Mouse (Mus musculus) cerebellum, adult 2 months (tissue): ENCODE measurements around the gene Acadl. TPM values are rescaled to one million over a fixed set of nuclear protein-coding genes. Genes with fewer than 3 reads are reported as not detected.

Source experiments
- DNase-seq, 2 experiments: peaks; one replicate each; pipeline ENCODE4 v3.0.0; 2021
- H3K27ac ChIP-seq: fragments of 200-500 bp; 2 replicates; pipeline ENCODE4 v1.5.1; 2012; ENCODE audit warnings: low read length, control low read depth, inconsistent platforms; ENCODE audit not compliant: insufficient read depth
- H3K27me3 ChIP-seq: fragments of 200-500 bp; 2 replicates; pipeline ENCODE4 v1.6.1; 2012; ENCODE audit warnings: inconsistent platforms, mild to moderate bottlenecking, low read length, moderate library complexity; ENCODE audit not compliant: control insufficient read depth, insufficient read depth
- H3K4me1 ChIP-seq: fragments of 200-500 bp; 2 replicates; pipeline ENCODE4 v1.6.1; 2011; ENCODE audit warnings: low read length; ENCODE audit not compliant: control insufficient read depth, insufficient read depth
- H3K4me3 ChIP-seq: fragments of 200-500 bp; replicated peaks from 2 replicates; pipeline ENCODE3; 2011; ENCODE audit warnings: mild to moderate bottlenecking, low read depth, low read length, control low read depth; ENCODE audit not compliant: insufficient read depth
- CTCF ChIP-seq: fragments of 200-500 bp; IDR thresholded peaks from 2 replicates; pipeline ENCODE4 v1.5.1; 2011; ENCODE audit warnings: low read depth, mild to moderate bottlenecking, control low read depth, low read length, moderate library complexity, borderline replicate concordance; ENCODE audit not compliant: insufficient read depth
- POLR2A ChIP-seq: fragments of 200-500 bp; IDR thresholded peaks from 2 replicates; pipeline ENCODE4 v1.6.1; 2011; ENCODE audit warnings: low read length, control low read depth, borderline replicate concordance; ENCODE audit not compliant: insufficient read depth
- whole genome bisulfite sequencing: fragments of 180-500 bp; shearing (Covaris S2); methylation state at CpG from one replicate; pipeline ENCODE4 v1.1.7; 2018; 5-methylcytosine and 5-hydroxymethylcytosine counted together
- polyA plus RNA-seq: library from polyadenylated mRNA; depleted of rRNA; stranded (reverse); fragments of >200 nt; gene quantifications from 2 replicates; pipeline ENCODE4 v1.2.3, GENCODE M21; 2012

The Acadl gene
- polyA plus RNA-seq, 1 experiment, result 37.5 TPM

DNA sequence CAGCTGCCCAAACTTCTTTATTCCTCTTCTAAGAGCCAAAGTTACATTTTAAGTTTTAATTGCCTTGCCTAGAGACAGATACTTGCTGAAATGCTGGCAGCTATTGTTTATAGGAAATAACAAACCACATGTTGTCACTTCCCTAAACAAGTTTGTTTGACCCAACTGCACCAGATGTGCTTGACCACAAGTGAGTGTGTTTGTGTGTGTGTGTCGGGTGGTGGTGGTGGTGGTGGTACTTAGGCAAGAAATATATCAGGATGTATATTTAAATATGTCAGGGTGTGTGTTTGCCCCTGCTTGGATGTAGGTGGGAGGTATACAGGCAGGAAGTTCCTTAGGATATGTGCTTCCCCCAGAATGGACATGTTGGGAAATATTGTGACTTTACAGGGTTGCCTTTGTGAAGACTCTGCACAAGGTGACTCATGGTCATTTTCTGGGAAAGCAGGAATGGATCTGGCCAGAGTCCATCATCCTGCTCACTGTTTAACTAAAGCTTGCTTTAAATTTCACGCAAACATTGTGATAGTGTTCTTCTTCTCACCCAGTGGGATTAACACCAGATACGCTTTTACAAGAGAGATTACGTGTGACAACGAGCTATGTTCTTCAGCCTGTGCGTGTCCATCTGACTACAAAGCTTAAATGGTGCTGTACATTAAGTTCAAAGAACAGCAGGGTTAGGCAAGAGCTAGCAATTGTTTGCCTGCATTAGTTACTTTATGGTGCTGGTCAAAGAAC is 32.2 kb upstream of the Acadl start:
- Histone ChIP-seq H3K27ac (no peak overlapping the region), H3K4me3 (no peak overlapping the region), H3K4me1 (no peaks in the 10 kb centered on the region), H3K27me3 (no peaks in the 10 kb centered on the region)
- 77% methylated on average over 6 of the region's 6 CpGs for WGBS
- no peak for DNase-seq
- TF ChIP-seq POLR2A, result no peak
- no peak for TF ChIP-seq CTCF

DNA sequence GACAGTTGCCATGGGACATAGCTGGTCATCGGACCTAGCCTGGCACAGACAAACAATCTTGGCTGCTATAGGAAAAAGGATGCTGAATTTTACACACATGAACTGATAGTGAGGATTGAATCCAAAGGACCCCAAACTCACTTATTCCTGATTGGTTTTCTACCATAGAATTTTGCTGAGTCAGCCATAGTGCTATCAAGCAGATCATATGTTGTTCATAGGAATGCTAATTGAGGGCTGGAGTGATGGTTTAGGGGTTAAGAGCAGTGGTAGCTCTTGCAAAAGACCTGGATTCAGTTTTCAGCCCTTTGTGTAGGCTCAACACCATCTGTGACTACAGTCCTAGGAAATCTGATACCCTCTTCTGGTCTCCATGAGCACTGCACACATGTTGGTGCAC is 24.1 kb upstream of the Acadl start:
- no peak overlapping the region for H3K4me3 ChIP-seq
- 85% methylated on average over 1 of the region's 1 CpGs for WGBS
- no peak overlapping the region for H3K27ac ChIP-seq
- no peaks in the 10 kb centered on the region for H3K27me3 ChIP-seq
- H3K4me1 ChIP-seq, result no peaks in the 10 kb centered on the region
- TF ChIP-seq POLR2A (no peak), CTCF (no peak)
- DNase-seq, result no peak

DNA sequence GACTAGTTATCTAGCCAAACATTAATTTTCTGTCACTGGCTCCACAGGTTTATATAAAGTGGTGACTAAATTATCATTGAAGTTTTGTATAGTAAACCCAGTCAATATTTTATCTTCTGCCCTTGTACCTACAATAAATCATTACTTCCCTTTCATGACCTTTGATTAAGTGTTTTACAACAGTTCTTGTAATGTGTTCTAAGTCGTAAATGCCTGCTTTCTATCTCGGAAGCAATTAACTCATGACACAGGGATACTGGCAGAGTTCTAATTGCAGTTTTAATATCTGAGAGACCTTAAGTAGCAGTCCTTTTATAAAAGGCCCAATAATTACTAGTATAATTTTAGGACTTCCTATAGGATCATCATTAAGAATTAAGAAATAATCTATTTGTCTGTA is 17.1 kb upstream of the Acadl start:
- H3K27ac ChIP-seq, result no peak overlapping the region
- TF ChIP-seq CTCF, result no peak
- no peak for TF ChIP-seq POLR2A
- DNase-seq, result no peak
- no peaks in the 10 kb centered on the region for H3K27me3 ChIP-seq
- 94% methylated on average over 2 of the region's 2 CpGs for WGBS
- no peaks in the 10 kb centered on the region for H3K4me1 ChIP-seq
- H3K4me3 ChIP-seq, result no peak overlapping the region

DNA sequence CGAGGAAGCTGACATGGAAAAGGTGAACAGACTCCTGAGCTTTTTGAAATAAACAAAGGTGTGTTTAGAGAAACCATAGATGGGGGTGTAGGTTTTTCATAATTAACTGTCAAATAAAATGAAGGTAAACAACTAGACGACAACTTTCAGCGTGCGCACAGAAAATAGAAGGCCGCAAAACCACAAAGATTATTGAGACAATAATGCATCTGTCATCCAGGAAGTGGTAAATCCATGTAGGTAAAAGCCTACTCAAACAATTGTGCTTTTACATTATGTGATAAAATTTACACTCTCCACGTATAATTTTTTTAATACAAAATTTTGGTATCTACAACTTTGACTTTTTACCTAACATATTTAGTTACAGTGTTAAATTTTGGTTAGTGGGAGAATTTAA is 11.7 kb upstream of the Acadl start:
- 94% methylated on average over 6 of the region's 6 CpGs for WGBS
- DNase-seq, result no peak
- no peak for TF ChIP-seq CTCF
- H3K27me3 ChIP-seq, result no peaks in the 10 kb centered on the region
- no peak overlapping the region for H3K27ac ChIP-seq
- no peaks in the 10 kb centered on the region for H3K4me1 ChIP-seq
- H3K4me3 ChIP-seq, result no peak overlapping the region

DNA sequence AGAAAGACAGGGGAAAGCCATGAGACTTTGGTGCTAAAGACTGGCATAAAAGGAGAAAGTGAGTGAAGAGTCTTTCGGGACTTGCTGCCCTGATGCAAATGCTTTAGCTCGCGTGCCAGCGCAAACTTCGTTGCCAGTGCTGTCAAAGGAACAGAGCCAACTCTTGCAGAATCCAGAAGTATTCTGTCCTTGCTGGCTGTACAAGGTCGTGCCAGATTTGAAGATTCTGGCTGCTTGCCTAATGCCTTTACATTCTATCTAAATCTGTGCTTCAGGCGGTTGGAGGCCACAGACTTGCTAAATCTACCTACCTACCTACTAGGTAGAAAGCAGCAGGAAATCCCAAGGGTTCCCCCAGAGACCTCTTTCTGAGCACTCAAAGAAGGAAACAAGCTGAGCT is 8.5 kb upstream of the Acadl start:
- no peak overlapping the region for H3K4me3 ChIP-seq
- no peak for TF ChIP-seq POLR2A
- TF ChIP-seq CTCF, result no peak
- DNase-seq, result no peak

DNA sequence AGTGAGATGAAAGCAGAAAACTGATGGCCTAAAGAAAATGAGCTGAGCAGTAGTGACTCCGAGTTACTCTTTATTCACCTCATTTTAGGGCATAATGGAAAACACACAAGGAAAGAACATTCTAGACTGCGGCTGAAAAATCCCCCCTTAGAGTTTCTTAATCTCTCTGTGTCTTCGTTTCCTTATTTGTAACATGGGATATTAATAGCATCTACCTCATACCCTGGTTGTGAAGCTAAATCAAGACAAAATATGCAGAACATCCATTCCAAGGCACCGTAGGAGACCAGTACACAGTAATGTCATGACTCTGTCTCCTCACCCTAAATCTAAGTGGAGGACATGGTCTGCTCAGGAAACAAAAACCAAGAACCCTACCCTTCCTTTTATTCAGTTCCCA is 2.6 kb upstream of the Acadl start:
- Histone ChIP-seq H3K27ac (no peak overlapping the region), H3K4me1 (no peaks in the 10 kb centered on the region), H3K4me3 (no peak overlapping the region), H3K27me3 (no peaks in the 10 kb centered on the region)
- no peak for TF ChIP-seq CTCF
- TF ChIP-seq POLR2A, result no peak
- WGBS, result 90% methylated on average over 4 of the region's 4 CpGs
- no peak for DNase-seq

More for the DNA sequence above, 8.5 kb upstream of the Acadl start:
- no peaks in the 10 kb centered on the region for H3K4me1 ChIP-seq
- no peak overlapping the region for H3K27ac ChIP-seq
- H3K27me3 ChIP-seq, result no peaks in the 10 kb centered on the region
- 14% methylated on average over 7 of the region's 7 CpGs for WGBS

DNA sequence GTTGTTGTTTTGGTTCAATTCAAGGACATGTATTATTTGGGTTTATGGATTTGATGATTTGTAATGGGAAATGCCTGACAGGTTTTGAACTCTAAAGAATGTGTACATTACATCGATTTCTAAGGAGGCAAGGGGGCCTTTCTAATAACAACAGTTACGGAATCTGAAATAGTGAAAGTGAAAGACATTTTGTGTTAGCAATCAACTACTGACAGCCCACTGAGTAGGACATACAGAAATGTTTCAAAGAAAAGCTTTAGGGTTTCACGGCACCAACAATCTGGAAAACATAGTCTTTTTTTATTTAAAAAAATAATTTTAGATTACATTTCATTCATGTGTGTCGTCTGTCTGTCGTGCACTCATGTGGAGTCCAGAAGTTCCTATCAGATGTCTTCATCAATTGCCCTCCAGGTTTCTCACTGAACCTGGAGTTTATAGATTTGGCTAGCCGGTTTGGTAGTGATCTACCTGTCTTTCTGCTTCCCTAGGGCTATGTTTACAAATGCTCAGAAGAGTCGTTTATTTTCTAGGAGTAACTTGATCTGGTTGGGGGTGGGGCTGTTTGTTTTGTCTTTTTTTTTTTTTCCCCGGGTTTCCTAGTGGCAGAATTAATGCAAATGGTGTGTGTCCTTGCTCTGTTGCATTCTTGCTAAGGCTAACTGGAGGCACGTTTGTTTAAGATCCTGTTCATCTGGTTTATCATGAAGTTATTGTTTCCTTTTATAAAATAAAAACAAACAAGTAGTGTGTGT is 841 bp upstream of the Acadl start:
- TF ChIP-seq CTCF, result no peak
- no peak for TF ChIP-seq POLR2A
- no peak overlapping the region for H3K27ac ChIP-seq
- DNase-seq, result no peak
- WGBS, result 33% methylated on average over 9 of the region's 9 CpGs
- H3K4me1 ChIP-seq, result no peaks in the 10 kb centered on the region
- no peak overlapping the region for H3K4me3 ChIP-seq
- H3K27me3 ChIP-seq, result no peaks in the 10 kb centered on the region

DNA sequence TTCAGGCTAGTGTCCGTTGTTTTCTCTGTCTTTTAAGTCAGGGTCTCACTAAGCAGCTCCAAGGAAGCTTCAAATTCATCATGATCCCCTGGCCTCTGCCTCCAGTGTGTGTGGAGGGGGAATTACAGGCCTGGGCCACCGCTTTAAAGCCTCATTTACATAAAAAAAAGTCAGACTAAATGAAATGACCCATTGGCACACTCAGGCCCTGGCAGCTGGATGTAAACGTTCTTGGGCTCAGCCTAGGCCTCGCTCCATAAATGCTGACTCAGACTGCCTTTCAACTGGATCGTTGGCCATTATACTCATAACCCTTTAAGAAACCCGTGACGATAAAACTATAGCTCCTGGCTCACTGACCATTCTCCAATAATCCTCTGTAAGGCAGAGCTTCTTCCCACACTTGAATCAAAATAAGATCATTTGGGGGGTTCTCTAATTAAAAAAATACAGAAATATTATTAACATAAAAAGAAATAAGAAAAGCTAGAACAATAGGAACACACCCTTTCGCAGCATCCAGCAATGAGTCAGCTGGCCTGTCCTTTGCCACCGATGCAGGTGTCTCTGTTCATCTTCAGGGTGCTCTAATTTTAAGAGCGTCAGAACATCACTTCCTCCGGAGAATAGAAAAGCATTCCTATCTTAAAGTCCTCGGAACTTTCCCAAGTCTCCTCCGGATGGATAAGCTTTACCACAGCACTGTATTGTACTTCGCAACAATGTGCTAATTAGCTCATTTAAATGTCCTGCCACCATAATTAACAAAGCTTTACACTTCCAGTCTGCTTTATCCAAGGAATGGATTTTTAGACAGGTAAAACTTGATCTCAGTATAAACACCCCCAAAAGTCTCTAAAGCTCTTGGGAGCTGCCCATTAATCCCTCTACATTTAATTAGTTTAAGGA is 1.1 kb downstream of the Acadl start:
- Histone ChIP-seq H3K4me3 (no peak overlapping the region), H3K27ac (no peak overlapping the region), H3K4me1 (no peaks in the 10 kb centered on the region), H3K27me3 (no peaks in the 10 kb centered on the region)
- WGBS, result 45% methylated on average over 14 of the region's 14 CpGs
- no peak for DNase-seq
- no peak for TF ChIP-seq CTCF
- no peak for TF ChIP-seq POLR2A
